Mouse (Mus musculus) neural tube, embryonic 12.5 days (tissue): ENCODE data around the gene Wdr46. TPM values are rescaled to one million over a fixed set of nuclear protein-coding genes. Genes with fewer than 3 reads are reported as not detected.
"Not testable (repeated sequence)": the region's sequence is repeated elsewhere in the genome, so short reads cannot be mapped to it uniquely, and the experiment has no call there.

Source experiments
- ATAC-seq: fragments of 200-750 bp; cut with Nextera tagmentation; 2 replicates; pipeline ENCODE4 v1.8.0; 2017; ENCODE audit warnings: low read depth, mild to moderate bottlenecking, moderate TSS enrichment, moderate library complexity; ENCODE audit not compliant: low FRiP score
- H3K27ac ChIP-seq: fragments of 300-500 bp; sonication (generic); 2 replicates; pipeline ENCODE4 v1.5.1; 2016
- H3K27me3 ChIP-seq: fragments of 300-500 bp; sonication (generic); replicated peaks from 2 replicates; pipeline ENCODE4 v1.6.1; 2016; ENCODE audit warnings: mild to moderate bottlenecking
- H3K36me3 ChIP-seq: fragments of 300-500 bp; sonication (generic); 2 replicates; pipeline ENCODE4 v1.6.1; 2016; ENCODE audit warnings: mild to moderate bottlenecking
- H3K4me1 ChIP-seq: fragments of 300-500 bp; sonication (generic); 2 replicates; pipeline ENCODE4 v1.6.1; 2016
- H3K4me2 ChIP-seq: fragments of 300-500 bp; sonication (generic); replicated peaks from 2 replicates; pipeline ENCODE4 v1.6.1; 2016; ENCODE audit warnings: mild to moderate bottlenecking
- H3K4me3 ChIP-seq: fragments of 300-500 bp; sonication (generic); 2 replicates; pipeline ENCODE4 v1.5.1; 2016
- H3K9ac ChIP-seq: fragments of 300-500 bp; sonication (generic); 2 replicates; pipeline ENCODE4 v1.6.1; 2016; ENCODE audit warnings: mild to moderate bottlenecking
- H3K9me3 ChIP-seq: fragments of 300-500 bp; sonication (generic); 2 replicates; pipeline ENCODE4 v1.6.1; 2016; ENCODE audit warnings: mild to moderate bottlenecking
- WGBS: fragments of 180-500 bp; shearing (Covaris S2); methylation state at CpG from one replicate; pipeline ENCODE4 v1.1.7; 2016; 5-methylcytosine and 5-hydroxymethylcytosine counted together
- polyA plus RNA-seq: library from polyadenylated mRNA; unstranded; fragments of >200 nt; fragmentation: Nextera tagmentation; extraction: Ambion mirVana; gene quantifications from 2 replicates; pipeline ENCODE4 v1.2.1, GENCODE M21; 2016

Wdr46 gene
- polyA plus RNA-seq, 1 experiment from 2014 or later, result 39.7 TPM

DNA sequence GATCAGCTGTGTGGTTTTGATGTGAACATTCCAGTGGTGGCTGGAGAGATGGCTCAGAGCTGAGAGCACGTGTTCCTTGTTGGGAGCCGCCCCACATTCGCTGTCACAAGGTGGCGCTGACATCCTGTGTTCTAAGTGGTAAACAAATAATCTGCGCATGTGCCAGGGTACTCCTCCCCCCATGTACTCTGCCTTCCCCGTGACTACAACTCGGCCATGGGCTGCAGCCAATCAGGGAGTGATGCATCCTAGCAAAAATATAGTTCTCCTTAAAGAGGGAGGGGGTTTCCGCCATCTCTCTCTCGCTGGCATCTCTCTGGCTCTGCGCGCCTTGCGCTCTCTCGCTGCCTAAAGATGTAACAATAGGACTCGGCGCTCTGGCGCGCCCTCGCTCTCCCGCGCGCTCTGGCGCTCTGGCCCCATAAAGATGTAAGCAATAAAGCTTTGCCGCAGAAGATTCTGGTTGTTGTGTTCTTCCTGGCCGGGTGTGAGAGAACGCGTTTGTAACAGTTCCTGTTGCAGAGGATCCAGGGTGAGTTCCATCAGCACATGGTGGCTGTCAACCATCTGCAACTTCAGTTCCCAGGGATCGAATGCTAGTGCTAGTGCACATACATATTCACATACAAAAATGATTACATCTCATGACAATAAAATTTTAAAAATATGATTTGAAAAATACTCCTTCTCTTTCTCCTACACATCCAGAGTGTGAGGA, 40.9 kb downstream of the Wdr46 start:
- not testable (repeated sequence) for H3K36me3 ChIP-seq, H3K9me3 ChIP-seq, H3K4me1 ChIP-seq
- H3K4me3 ChIP-seq, result peak overlapping the region; percentile 42
- peaks cover 35% of the 10 kb centered on the region for H3K27me3 ChIP-seq
- WGBS, result 1% methylated on average over 27 of the region's 27 CpGs
- ATAC-seq, result peak; percentile 94
- peak overlapping the region; percentile 55; the same call in 1 of the 2 replicates for H3K9ac ChIP-seq
- peak overlapping the region; percentile 63 for H3K4me2 ChIP-seq
- peak overlapping the region; percentile 76; the same call in 1 of the 2 replicates for H3K27ac ChIP-seq

DNA sequence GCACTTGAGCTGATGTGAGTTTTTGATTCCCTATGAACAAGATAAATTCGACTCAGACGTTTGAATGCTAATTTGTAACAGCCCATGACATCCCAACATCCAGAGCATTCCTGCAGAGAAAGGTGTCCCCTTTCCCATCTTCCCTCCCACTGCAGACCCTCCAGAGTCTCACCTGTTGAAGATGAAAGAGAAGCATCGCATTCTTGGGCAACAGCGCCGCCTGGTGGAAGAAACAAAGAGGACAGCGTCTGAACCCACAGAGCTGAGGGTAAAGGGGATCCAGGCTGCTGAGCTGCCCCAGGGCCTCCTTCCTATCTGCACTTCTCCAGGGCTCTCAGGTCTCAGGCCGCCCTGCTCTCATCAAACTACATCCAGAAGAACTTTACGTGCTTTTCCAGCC, 41.7 kb downstream of the Wdr46 start:
- 12% methylated on average over 8 of the region's 8 CpGs for WGBS
- Histone ChIP-seq H3K27me3 (peaks cover 33% of the 10 kb centered on the region), H3K4me2 (peak overlapping the region; percentile 63)
- ATAC-seq, H3K36me3 ChIP-seq, H3K4me3 ChIP-seq, H3K9me3 ChIP-seq, H3K4me1 ChIP-seq, H3K9ac ChIP-seq, H3K27ac ChIP-seq: not testable (repeated sequence)

GRCm38 (mm10) chr17:33991788-33992664, 51.6 kb downstream of the Wdr46 start:
- H3K4me2 ChIP-seq, result no peak overlapping the region; the same call in 1 of the 2 replicates
- no peak overlapping the region for H3K27ac ChIP-seq
- no peaks in the 10 kb centered on the region for H3K36me3 ChIP-seq
- H3K4me3 ChIP-seq, result no peak overlapping the region
- 0 out of 2 replicates have a peak, but pooled peaks have one; percentile 41 for ATAC-seq
- no peaks in the 10 kb centered on the region for H3K9me3 ChIP-seq
- H3K9ac ChIP-seq, result no peak overlapping the region
- H3K4me1 ChIP-seq, result no peaks in the 10 kb centered on the region
- 31% methylated on average over 10 of the region's 10 CpGs for WGBS
- H3K27me3 ChIP-seq, result no peaks in the 10 kb centered on the region

DNA sequence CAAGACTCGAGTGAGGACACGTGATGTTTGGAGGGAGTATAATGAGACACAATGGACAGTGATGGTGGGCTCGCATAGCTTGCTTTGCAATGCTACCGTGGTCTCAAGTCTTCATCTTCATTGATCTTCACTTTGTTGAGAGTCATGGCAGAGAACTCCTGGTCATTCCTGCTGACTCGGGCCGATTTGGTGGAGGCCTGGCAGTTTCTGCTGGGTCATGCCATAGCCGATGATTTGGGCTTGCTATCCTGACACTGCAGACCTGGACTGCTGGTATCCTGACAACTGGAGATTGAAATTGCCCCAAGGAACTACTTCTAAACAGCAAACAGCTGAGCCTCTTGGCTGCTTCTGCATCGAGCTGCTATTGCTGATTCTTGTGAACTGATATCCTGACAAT, 54.5 kb downstream of the Wdr46 start:
- Histone ChIP-seq H3K9ac (no peak overlapping the region), H3K4me2 (no peak overlapping the region), H3K27ac (no peak overlapping the region), H3K9me3 (no peaks in the 10 kb centered on the region), H3K4me3 (no peak overlapping the region), H3K36me3 (no peaks in the 10 kb centered on the region), H3K4me1 (peaks cover 7% of the 10 kb centered on the region), H3K27me3 (peaks cover 10% of the 10 kb centered on the region)
- ATAC-seq, result no peak
- WGBS, result 93% methylated on average over 8 of the region's 8 CpGs

DNA sequence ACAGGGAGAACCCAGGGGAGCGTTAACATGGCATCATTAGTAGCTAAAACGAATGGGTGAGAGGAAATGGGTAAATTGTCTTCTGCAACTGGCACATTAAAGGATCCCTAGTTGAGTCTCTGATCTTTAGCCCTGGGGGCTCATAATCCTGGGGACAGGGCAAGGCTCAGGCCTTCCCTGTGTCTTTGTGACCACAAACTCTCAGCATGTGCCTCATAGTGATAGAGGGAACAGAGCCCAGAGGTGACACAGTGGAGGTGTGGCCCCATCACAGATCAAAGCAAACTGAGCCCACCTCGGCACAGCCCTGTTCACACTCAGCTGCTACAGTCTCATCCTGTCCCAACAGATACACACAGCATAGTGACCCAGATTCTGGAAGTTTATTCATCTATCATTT, 55.2 kb downstream of the Wdr46 start:
- Histone ChIP-seq H3K36me3 (no peaks in the 10 kb centered on the region), H3K4me1 (peaks cover 10% of the 10 kb centered on the region), H3K9me3 (no peaks in the 10 kb centered on the region), H3K27ac (no peak overlapping the region), H3K4me2 (no peak overlapping the region), H3K4me3 (no peak overlapping the region), H3K27me3 (peaks cover 17% of the 10 kb centered on the region), H3K9ac (no peak overlapping the region)
- WGBS, result 59% methylated on average over 3 of the region's 3 CpGs
- no peak for ATAC-seq

DNA sequence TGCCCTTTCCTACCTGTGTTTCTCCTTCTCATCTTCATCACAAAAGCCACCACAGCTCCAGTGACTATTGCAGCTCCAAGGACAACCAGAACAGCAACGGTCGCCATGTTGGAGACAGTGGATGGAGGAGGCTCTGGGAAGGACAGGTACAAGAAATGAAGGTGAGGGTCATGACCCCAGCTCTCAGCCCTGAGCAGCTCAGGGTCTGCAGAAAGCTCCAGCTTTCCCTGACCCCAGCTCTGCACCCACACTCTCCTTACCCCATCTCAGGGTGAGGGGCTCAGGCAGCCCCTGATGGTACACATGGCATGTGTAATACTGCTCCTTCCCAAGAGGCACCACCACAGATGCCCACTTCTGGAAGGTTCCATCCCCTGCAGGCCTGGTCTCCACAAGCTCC, 56.6 kb downstream of the Wdr46 start:
- 91% methylated on average over 2 of the region's 2 CpGs for WGBS
- not testable (repeated sequence) for ATAC-seq, H3K9ac ChIP-seq, H3K4me2 ChIP-seq, H3K36me3 ChIP-seq, H3K27ac ChIP-seq, H3K9me3 ChIP-seq, H3K4me3 ChIP-seq
- H3K27me3 ChIP-seq, result peaks cover 27% of the 10 kb centered on the region
- peaks cover 10% of the 10 kb centered on the region for H3K4me1 ChIP-seq

DNA sequence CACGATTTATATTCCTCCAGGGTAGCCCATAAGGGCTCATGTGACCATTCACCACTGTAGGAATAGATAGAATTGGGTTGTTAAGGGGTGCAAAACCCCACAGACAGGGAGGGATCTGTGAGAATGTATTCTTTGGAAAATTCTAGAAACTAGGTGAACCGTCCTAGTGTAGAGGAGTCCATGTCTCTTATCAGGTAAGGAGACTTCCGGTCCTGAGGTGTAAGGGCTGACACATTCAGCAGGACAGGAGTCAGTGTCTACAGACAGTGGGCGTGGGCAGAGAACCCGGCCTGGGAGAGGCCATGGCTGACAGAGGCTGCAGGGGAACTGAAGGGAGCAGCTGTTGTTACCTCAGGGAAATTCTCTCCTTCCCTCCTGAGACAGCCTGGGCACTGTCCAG, 58.2 kb downstream of the Wdr46 start:
- not testable (repeated sequence) for H3K27ac ChIP-seq, H3K9me3 ChIP-seq, H3K36me3 ChIP-seq, H3K4me2 ChIP-seq, ATAC-seq, H3K4me3 ChIP-seq, H3K9ac ChIP-seq
- H3K4me1 ChIP-seq, result peaks cover 10% of the 10 kb centered on the region
- WGBS, result 70% methylated on average over 5 of the region's 5 CpGs
- H3K27me3 ChIP-seq, result peaks cover 27% of the 10 kb centered on the region

Other genes starting within 250 kb of the Wdr46 start
- 55.7 and 61.1 TPM in 2 replicates for gene March2, start 222.0 kb upstream of the Wdr46 start, polyA plus RNA-seq
- gene Rab11b, start 180.1 kb upstream of the Wdr46 start, polyA plus RNA-seq, result 412 and 463 TPM in 2 replicates
- gene Angptl4, start 158.8 kb upstream of the Wdr46 start, polyA plus RNA-seq, result 17.7 TPM in 2 replicates
- 31.5 and 32.3 TPM in 2 replicates for gene Kank3, start 130.1 kb upstream of the Wdr46 start, polyA plus RNA-seq
- gene Rps28, start 116.1 kb upstream of the Wdr46 start, polyA plus RNA-seq, result 672 and 679 TPM in 2 replicates
- gene Ndufa7, start 116.1 kb upstream of the Wdr46 start, polyA plus RNA-seq, result 458 and 461 TPM in 2 replicates
- gene Cd320, start 97.6 kb upstream of the Wdr46 start, polyA plus RNA-seq, result 59.3 and 61.8 TPM in 2 replicates
- not detected in 2 replicates for gene Gm7029, start 66.8 kb upstream of the Wdr46 start, polyA plus RNA-seq
- gene Kifc1, start 50.0 kb upstream of the Wdr46 start, polyA plus RNA-seq, result 2.6 and 4.1 TPM in 2 replicates
- not detected in 2 replicates for gene Platr17, start 35.5 kb upstream of the Wdr46 start, polyA plus RNA-seq
- 60.3 and 62.1 TPM in 2 replicates for gene Daxx, start 31.2 kb upstream of the Wdr46 start, polyA plus RNA-seq
- 23.6 and 23.9 TPM in 2 replicates for gene Tapbp, start 24.8 kb upstream of the Wdr46 start, polyA plus RNA-seq
- 21.9 and 24.1 TPM in 2 replicates for gene Zbtb22, start 24.8 kb upstream of the Wdr46 start, polyA plus RNA-seq
- gene Rgl2, start 11.1 kb upstream of the Wdr46 start, polyA plus RNA-seq, result 64.3 and 68.1 TPM in 2 replicates
- gene Pfdn6, start 317 bp upstream of the Wdr46 start, polyA plus RNA-seq, result 184 and 191 TPM in 2 replicates
- gene B3galt4, start 10.8 kb downstream of the Wdr46 start, polyA plus RNA-seq, result 7.9 and 8.3 TPM in 2 replicates
- 66.0 and 66.5 TPM in 2 replicates for gene Vps52, start 15.2 kb downstream of the Wdr46 start, polyA plus RNA-seq
- gene Rps18, start 15.3 kb downstream of the Wdr46 start, polyA plus RNA-seq, result 914 and 923 TPM in 2 replicates
- gene H2-K1, start 59.7 kb downstream of the Wdr46 start, polyA plus RNA-seq, result 15.2 and 16.8 TPM in 2 replicates
- gene Ring1, start 84.0 kb downstream of the Wdr46 start, polyA plus RNA-seq, result 25.9 and 30.7 TPM in 2 replicates
- 61.3 and 70.6 TPM in 2 replicates for gene H2-Ke6, start 87.4 kb downstream of the Wdr46 start, polyA plus RNA-seq
- gene Slc39a7, start 91.0 kb downstream of the Wdr46 start, polyA plus RNA-seq, result 172 and 173 TPM in 2 replicates
- 65.2 and 69.1 TPM in 2 replicates for gene Rxrb, start 91.2 kb downstream of the Wdr46 start, polyA plus RNA-seq
- 5.7 and 6.3 TPM in 2 replicates for gene Col11a2, start 98.8 kb downstream of the Wdr46 start, polyA plus RNA-seq
- gene H2-Oa, start 151.7 kb downstream of the Wdr46 start, polyA plus RNA-seq, result 0.44 and 0.50 TPM in 2 replicates
- gene H2-DMa, start 178.9 kb downstream of the Wdr46 start, polyA plus RNA-seq, result 12.3 and 15.0 TPM in 2 replicates
- 135 and 141 TPM in 2 replicates for gene Brd2, start 182.0 kb downstream of the Wdr46 start, polyA plus RNA-seq
- gene H2-DMb2, start 202.6 kb downstream of the Wdr46 start, polyA plus RNA-seq, result 0.17 and 0.23 TPM in 2 replicates
- 0.23 and 0.47 TPM in 2 replicates for gene H2-DMb1, start 212.4 kb downstream of the Wdr46 start, polyA plus RNA-seq
- 1.3 and 1.9 TPM in 2 replicates for gene Tap1, start 246.9 kb downstream of the Wdr46 start, polyA plus RNA-seq
- 0.57 and 1.0 TPM in 2 replicates for gene Psmb9, start 247.1 kb downstream of the Wdr46 start, polyA plus RNA-seq